8 mouse cellular contexts compared by ENCODE assay signal in the genomic region with DNA sequence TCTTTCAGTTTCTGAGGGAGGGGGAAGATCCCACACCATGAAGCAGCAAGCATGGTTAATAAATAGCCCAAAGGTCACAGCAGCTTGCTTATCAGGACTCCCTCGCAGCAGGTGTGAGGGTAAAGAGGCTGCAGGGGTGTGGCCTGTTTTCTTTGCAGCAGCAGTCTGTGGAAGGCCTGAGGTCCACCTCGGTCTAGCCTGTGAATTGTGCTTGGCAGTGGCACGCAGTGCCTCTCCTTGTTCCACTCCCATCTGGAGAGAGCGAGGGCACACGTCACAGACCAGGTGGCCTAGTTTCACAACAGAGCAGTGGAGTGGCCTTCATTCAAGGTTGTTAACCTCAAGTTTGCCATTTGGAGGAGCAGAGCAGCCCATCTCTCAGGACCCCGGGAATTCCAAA. TPM values are rescaled to one million over a fixed set of nuclear protein-coding genes. Genes with fewer than 3 reads are reported as not detected.
DNase-seq lines count a peak whose midpoint lies in the region; ATAC-seq lines count a peak whose summit lies in the region.

No protein-coding gene starts in this region.

- peak; percentile 14 to 30 for DNase-seq in heart, adult 9 months (ENCODE audit: low spot score in 2 of 2)
- DNase-seq in heart, postnatal 25 days (ENCODE audit: low spot score) = no peak
- DNase-seq in kidney, postnatal 25 days = peak; percentile 68 to 89
- DNase-seq in layer of hippocampus, adult 8-10 months (ENCODE audit: low spot score in 2 of 2) = no peak
- DNase-seq in left cerebral cortex, postnatal 36 days (ENCODE audit: low spot score in 2 of 2) = no peak

- ATAC-seq in erythroid progenitor cell, adult 5-6 weeks (replicated peaks; ENCODE audit: low FRiP score, poor library complexity, severe bottlenecking) = 0 out of 2 replicates have a peak, but pooled peaks have one; percentile 16
- ATAC-seq in megakaryocyte-erythroid progenitor cell, adult 5-6 weeks (replicated peaks; ENCODE audit: low FRiP score, low TSS enrichment, poor library complexity, severe bottlenecking) = peak; percentile 85
- ATAC-seq in CD4-positive, CD25-positive, alpha-beta regulatory T cell, adult 4 months = no peak

- intact Hi-C loops in heart, postnatal 25 days (cut with DNase I) = loop anchor here (5.0 kb wide), 1 partner anchor 369 kb away; no protein-coding TSS in a partner anchor
- intact Hi-C loops in left cerebral cortex, postnatal 36 days (cut with DNase I) = no loop called here

RNA-seq across cellular contexts. Expression of a gene that starts 19.6 kb away (rescaled TPM):
- total RNA-seq in heart, postnatal 25 days (2021) = 1 to 10 TPM; 7.5 to 8.3 TPM
- total RNA-seq in erythroid progenitor cell, adult 5-6 weeks (2015; ENCODE audit: low replicate concordance) = 74.6 and 79.6 TPM in 2 replicates
- 35.3 and 57.7 TPM in 2 replicates for total RNA-seq in erythroid progenitor cell, adult 5-6 weeks (2017; ENCODE audit: low replicate concordance)
- total RNA-seq in megakaryocyte-erythroid progenitor cell, adult 5-6 weeks (2014; fragmentation: Nextera tagmentation) = 44.5 and 53.1 TPM in 2 replicates
- 41.4 and 43.0 TPM in 2 replicates for total RNA-seq in megakaryocyte-erythroid progenitor cell, adult 5-6 weeks (2017)
- 10 to 100 TPM; 15.3 to 19.8 (median 17.9) TPM for total RNA-seq in layer of hippocampus, adult 8-10 months (2022)
- 10 to 100 TPM in 1 of 2 experiments, 1 to 10 TPM in 1; 8.0 to 13.8 TPM for polyA plus RNA-seq in CD4-positive, CD25-positive, alpha-beta regulatory T cell, adult 4 months (2017; shearing (Covaris generic))
- 10 to 100 TPM; 14.8 to 16.2 TPM for total RNA-seq in left cerebral cortex, postnatal 36 days (2021)

Comparison
In these comparisons a context has a peak if more than half of its experiments do, and no peak if none do; other contexts are left out.
1. DNase-seq: peak in heart, adult 9 months (2 of 2) and kidney, postnatal 25 days (2 of 2); none in heart, postnatal 25 days (single experiment), layer of hippocampus, adult 8-10 months (0 of 2) and left cerebral cortex, postnatal 36 days (0 of 2).